Mouse (Mus musculus): Measurements from ENCODE around the gene Nos2. TPM values are rescaled to one million over a fixed set of nuclear protein-coding genes. Genes with fewer than 3 reads are reported as not detected.

The Nos2 gene
- total RNA-seq, 2 experiments from 2014 or later, result 0.64 to 1.4 TPM

GRCm38 (mm10) chr11:78924111-78924510 lies 3.5 kb downstream of the Nos2 start:
- no peak for TF ChIP-seq CTCF (IDR thresholded peaks at IDR 0.05)
- H3K4me3 ChIP-seq, result peak overlapping the region; percentile 71
- H3K27ac ChIP-seq, result peak overlapping the region; percentile 66
- no peak for DNase-seq
- intact Hi-C loops (cut with DNase I), result loop anchor here (10.0 kb wide), 1 partner anchor 359 kb away; no protein-coding TSS in a partner anchor

GRCm38 (mm10) chr11:78924916-78925315 lies 4.3 kb downstream of the Nos2 start:
- intact Hi-C loops (cut with DNase I), result loop anchor here (10.0 kb wide), 1 partner anchor 360 kb away; no protein-coding TSS in a partner anchor
- no peak for TF ChIP-seq CTCF (IDR thresholded peaks at IDR 0.05)
- H3K4me3 ChIP-seq, result peak overlapping the region; percentile 71
- peak overlapping the region; percentile 66 for H3K27ac ChIP-seq
- peak; percentile 39 for DNase-seq

- peak; percentile 83 for DNase-seq
- Histone ChIP-seq H3K27ac (no peak overlapping the region; the same call in 1 of the 2 replicates), H3K4me3 (no peak overlapping the region)
- no peak for TF ChIP-seq CTCF (IDR thresholded peaks at IDR 0.05)
- intact Hi-C loops (cut with DNase I), result loop anchor here (10.0 kb wide), 1 partner anchor 365 kb away; no protein-coding TSS in a partner anchor
Observed at GRCm38 (mm10) chr11:78929345-78929744, 8.8 kb downstream of the Nos2 start.

DNA sequence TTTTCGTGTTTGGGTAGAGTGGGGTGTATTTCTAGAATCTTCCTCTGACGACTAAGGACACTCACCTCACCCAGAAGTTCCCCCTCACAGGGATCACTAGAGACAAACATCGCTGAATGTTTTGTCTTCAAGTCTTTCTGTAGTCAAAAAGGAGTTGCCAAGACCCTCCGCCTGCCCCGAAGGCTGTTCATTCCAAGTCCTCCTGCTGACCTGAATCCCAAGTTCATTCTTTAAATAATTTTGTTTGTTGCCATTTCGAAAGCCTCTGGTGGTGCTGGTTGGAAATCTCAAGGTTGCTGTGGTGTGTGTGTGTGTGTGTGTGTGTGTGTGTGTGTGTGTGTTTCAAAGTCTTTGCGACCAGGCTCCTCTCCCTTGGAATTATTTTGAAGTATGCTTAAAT lies 13.7 kb downstream of the Nos2 start:
- peak overlapping the region; percentile 69 for H3K27ac ChIP-seq
- intact Hi-C loops (cut with DNase I), result no loop called here
- no peak for DNase-seq
- no peak for TF ChIP-seq CTCF (IDR thresholded peaks at IDR 0.05)
- H3K4me3 ChIP-seq, result no peak overlapping the region

DNA sequence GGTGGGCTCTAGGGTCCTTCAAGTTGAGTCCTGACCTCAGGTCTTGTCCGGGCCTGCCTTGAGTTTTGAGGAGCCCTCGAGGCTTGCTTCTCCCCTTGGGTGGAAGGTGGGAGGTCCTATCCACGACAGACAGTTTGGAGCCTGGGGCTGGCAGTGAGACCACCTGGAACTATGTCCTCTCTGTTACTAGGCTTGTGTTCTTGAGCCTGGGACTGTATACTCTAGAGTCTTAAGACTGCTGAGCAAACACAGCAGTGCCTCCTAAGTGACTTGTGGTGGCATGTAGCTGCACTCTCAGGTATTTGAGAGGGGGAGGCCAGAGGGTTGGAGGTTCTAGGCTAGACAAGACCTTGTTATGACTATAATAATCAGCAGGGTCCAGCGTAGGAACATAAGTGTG lies 14.1 kb downstream of the Nos2 start:
- peak overlapping the region; percentile 23; the same call in 1 of the 2 replicates for H3K4me3 ChIP-seq
- no peak for DNase-seq
- peak overlapping the region; percentile 69 for H3K27ac ChIP-seq
- TF ChIP-seq CTCF (IDR thresholded peaks at IDR 0.05), result no peak
- intact Hi-C loops (cut with DNase I), result no loop called here

DNA sequence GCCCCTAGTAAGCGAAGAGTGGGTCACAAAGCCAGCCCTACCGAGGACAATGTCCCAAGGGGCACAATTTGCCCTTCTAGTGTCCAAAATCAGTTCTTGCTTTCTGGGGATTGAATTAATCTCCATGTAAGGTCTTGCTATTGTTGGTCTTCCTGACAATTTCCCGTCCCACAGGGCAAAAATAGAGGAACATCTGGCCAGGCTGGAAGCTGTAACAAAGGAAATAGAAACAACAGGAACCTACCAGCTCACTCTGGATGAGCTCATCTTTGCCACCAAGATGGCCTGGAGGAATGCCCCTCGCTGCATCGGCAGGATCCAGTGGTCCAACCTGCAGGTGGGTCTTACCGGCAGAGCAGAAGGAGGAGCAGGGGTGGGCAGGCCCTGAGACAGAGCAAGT lies 14.6 kb downstream of the Nos2 start:
- Histone ChIP-seq H3K27ac (peak overlapping the region; percentile 69), H3K4me3 (peak overlapping the region; percentile 42)
- TF ChIP-seq CTCF (IDR thresholded peaks at IDR 0.05), result no peak
- intact Hi-C loops (cut with DNase I), result no loop called here
- no peak for DNase-seq

GRCm38 (mm10) chr11:78943083-78943482 lies 22.5 kb downstream of the Nos2 start:
- no peak for TF ChIP-seq CTCF (IDR thresholded peaks at IDR 0.05)
- intact Hi-C loops (cut with DNase I), result no loop called here
- DNase-seq, result no peak
- Histone ChIP-seq H3K4me3 (no peak overlapping the region), H3K27ac (no peak overlapping the region)

DNA sequence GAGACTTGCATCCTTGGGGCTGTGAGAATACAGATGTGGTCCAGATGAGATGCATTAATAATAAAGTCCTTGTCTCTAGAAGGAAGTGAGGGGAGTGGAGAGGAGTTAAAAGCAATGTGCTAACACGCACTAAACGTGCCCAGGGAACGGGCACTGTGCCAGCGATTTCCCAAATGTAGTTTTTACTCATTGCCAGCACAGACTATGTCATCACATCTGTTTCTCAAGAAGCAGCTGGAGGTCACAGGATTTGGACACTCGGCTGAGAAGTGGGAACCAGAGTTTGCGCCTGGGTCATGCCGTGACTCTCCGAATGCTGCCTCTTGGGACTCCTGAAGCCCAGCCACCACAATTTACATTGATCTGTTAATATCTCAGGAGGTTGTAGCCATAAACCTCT lies 29.8 kb downstream of the Nos2 start:
- intact Hi-C loops (cut with DNase I), result no loop called here

GRCm38 (mm10) chr11:78952467-78952866 lies 31.9 kb downstream of the Nos2 start:
- no peak overlapping the region for H3K4me3 ChIP-seq

More for the DNA sequence above, 29.8 kb downstream of the Nos2 start:
- no peak overlapping the region for H3K27ac ChIP-seq
- peak; percentile 38 for DNase-seq
- no peak overlapping the region for H3K4me3 ChIP-seq
- no peak for TF ChIP-seq CTCF (IDR thresholded peaks at IDR 0.05)

DNA sequence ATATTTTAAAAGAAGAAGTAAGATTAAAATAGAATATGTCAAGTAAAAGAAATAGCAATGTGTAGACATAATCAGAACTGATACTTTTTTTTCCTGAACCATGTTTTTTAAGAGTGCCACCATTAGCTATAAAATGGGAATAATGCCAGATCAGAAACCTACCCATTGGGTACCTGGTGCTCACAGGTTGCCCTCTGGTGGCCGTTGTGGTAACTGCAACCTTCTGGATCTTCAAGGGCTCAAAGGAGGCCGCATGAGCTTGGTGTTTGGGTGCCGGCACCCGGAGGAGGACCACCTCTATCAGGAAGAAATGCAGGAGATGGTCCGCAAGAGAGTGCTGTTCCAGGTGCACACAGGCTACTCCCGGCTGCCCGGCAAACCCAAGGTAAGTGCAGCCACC lies 35.7 kb downstream of the Nos2 start:
- intact Hi-C loops (cut with DNase I), result loop anchor here (5.0 kb wide), 1 partner anchor 119 kb away; no protein-coding TSS in a partner anchor
- peak; percentile 80 for DNase-seq
- Histone ChIP-seq H3K4me3 (no peak overlapping the region), H3K27ac (no peak overlapping the region)
- peak; percentile 91 for TF ChIP-seq CTCF (IDR thresholded peaks at IDR 0.05)

More at GRCm38 (mm10) chr11:78952467-78952866, 31.9 kb downstream of the Nos2 start:
- DNase-seq, result peak; percentile 36
- TF ChIP-seq CTCF (IDR thresholded peaks at IDR 0.05), result no peak
- H3K27ac ChIP-seq, result no peak overlapping the region
- intact Hi-C loops (cut with DNase I), result no loop called here

DNA sequence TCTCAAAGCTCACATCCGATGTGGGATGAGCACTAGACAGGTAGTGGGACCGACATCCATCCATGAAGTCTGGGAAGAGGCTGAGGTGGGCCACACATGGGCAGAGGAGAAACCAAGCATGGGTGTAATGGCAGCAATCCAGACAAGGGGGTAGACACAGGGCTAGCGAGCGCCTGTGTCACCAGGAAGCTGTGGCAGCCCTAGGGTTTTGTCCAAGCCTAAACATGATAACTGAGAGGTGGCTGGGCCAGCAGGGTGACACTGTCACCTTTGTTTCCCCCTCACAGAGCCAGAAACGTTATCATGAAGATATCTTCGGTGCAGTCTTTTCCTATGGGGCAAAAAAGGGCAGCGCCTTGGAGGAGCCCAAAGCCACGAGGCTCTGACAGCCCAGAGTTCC lies 38.8 kb downstream of the Nos2 start:
- intact Hi-C loops (cut with DNase I), result loop anchor here (5.0 kb wide), 1 partner anchor 122 kb away; no protein-coding TSS in a partner anchor
- DNase-seq, result no peak

DNA sequence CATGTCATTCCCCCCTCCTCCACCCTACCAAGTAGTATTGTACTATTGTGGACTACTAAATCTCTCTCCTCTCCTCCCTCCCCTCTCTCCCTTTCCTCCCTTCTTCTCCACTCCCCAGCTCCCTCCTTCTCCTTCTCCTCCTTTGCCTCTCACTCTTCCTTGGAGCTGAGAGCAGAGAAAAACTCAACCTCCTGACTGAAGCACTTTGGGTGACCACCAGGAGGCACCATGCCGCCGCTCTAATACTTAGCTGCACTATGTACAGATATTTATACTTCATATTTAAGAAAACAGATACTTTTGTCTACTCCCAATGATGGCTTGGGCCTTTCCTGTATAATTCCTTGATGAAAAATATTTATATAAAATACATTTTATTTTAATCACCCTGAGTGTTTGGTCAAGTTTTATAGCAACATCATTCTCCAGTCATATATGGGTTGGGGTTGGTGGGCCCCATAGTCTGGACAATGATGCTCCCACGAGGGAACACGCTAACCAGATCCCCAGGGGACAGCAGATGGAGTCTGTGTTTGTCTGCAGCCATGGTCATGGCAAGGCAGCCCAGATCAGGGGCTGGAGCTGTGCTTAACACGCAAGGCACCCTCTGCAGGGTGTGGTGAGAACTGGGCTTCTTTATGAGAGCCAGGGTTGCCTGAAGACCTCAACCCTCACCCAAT lies 39.4 kb downstream of the Nos2 start:
- peak; percentile 39 for DNase-seq
- Histone ChIP-seq H3K4me3 (no peak overlapping the region), H3K27ac (no peak overlapping the region)
- intact Hi-C loops (cut with DNase I), result loop anchor here (5.0 kb wide), 1 partner anchor 123 kb away; no protein-coding TSS in a partner anchor
- TF ChIP-seq CTCF (IDR thresholded peaks at IDR 0.05), result peak; percentile 72

More for the DNA sequence above, 38.8 kb downstream of the Nos2 start:
- no peak overlapping the region for H3K4me3 ChIP-seq
- H3K27ac ChIP-seq, result no peak overlapping the region
- no peak for TF ChIP-seq CTCF (IDR thresholded peaks at IDR 0.05)

GRCm38 (mm10) chr11:78961221-78961620 lies 40.6 kb downstream of the Nos2 start:
- H3K4me3 ChIP-seq, result no peak overlapping the region
- intact Hi-C loops (cut with DNase I), result no loop called here
- no peak for TF ChIP-seq CTCF (IDR thresholded peaks at IDR 0.05)
- DNase-seq, result no peak
- H3K27ac ChIP-seq, result no peak overlapping the region

Data from gastrocnemius, adult 2 months (tissue).